Mouse (Mus musculus): ENCODE data around the gene Zfp830. TPM values are rescaled to one million over a fixed set of nuclear protein-coding genes. Genes with fewer than 3 reads are reported as not detected.

Zfp830 gene
- 10 to 100 TPM; 13.9 to 15.4 TPM for total RNA-seq (2021)

GRCm38 (mm10) chr11:82763742-82764437, at the start of gene Zfp830, which contains the start of gene Cct6b:
Gene Zfp830, plus strand, starts transcription at chr11:82764345.
Gene Cct6b, minus strand, starts transcription at chr11:82764321.
- peak; percentile 82 for DNase-seq (ENCODE audit: low spot score)
- intact Hi-C loops (cut with DNase I) = loop anchor here (2.0 kb wide), 1 partner anchor 15 kb away; no protein-coding TSS in a partner anchor

- no peak for DNase-seq (ENCODE audit: low spot score)
- intact Hi-C loops (cut with DNase I) = no loop called here
Measured at GRCm38 (mm10) chr11:82719294-82719693, 44.9 kb upstream of the Zfp830 start.

- no peak for DNase-seq (ENCODE audit: low spot score)
- intact Hi-C loops (cut with DNase I) = no loop called here
Measured at GRCm38 (mm10) chr11:82726862-82727261, 37.3 kb upstream of the Zfp830 start.

- DNase-seq (ENCODE audit: low spot score) = no peak
- intact Hi-C loops (cut with DNase I) = no loop called here
Measured at GRCm38 (mm10) chr11:82734227-82734626, 29.9 kb upstream of the Zfp830 start.

GRCm38 (mm10) chr11:82739006-82739405, 25.1 kb upstream of the Zfp830 start:
- intact Hi-C loops (cut with DNase I) = no loop called here
- no peak for DNase-seq (ENCODE audit: low spot score)

GRCm38 (mm10) chr11:82746138-82746537, 18.0 kb upstream of the Zfp830 start:
- intact Hi-C loops (cut with DNase I) = loop anchor here (1.0 kb wide), 1 partner anchor 144 kb away; the partner anchor contains the start of gene Rad51d
- no peak for DNase-seq (ENCODE audit: low spot score)

GRCm38 (mm10) chr11:82746857-82747366, 17.2 kb upstream of the Zfp830 start:
- DNase-seq (ENCODE audit: low spot score) = peak; percentile 4
- intact Hi-C loops (cut with DNase I) = loop anchor here (1.0 kb wide), 1 partner anchor 143 kb away; the partner anchor contains the start of gene Rad51d

- intact Hi-C loops (cut with DNase I) = no loop called here
- no peak for DNase-seq (ENCODE audit: low spot score)
Measured at GRCm38 (mm10) chr11:82752349-82753115, 11.6 kb upstream of the Zfp830 start.

GRCm38 (mm10) chr11:82755919-82756318, 8.2 kb upstream of the Zfp830 start:
- no peak for DNase-seq (ENCODE audit: low spot score)
- intact Hi-C loops (cut with DNase I) = no loop called here

- DNase-seq (ENCODE audit: low spot score) = no peak
- intact Hi-C loops (cut with DNase I) = no loop called here
Measured at GRCm38 (mm10) chr11:82762286-82762829, 1.8 kb upstream of the Zfp830 start.

GRCm38 (mm10) chr11:82763261-82763660, 884 bp upstream of the Zfp830 start:
- no peak for DNase-seq (ENCODE audit: low spot score)
- intact Hi-C loops (cut with DNase I) = no loop called here

- intact Hi-C loops (cut with DNase I) = loop anchor here (2.0 kb wide), 1 partner anchor 14 kb away; no protein-coding TSS in a partner anchor
- no peak for DNase-seq (ENCODE audit: low spot score)
Measured at GRCm38 (mm10) chr11:82764438-82764924, 336 bp downstream of the Zfp830 start.

- intact Hi-C loops (cut with DNase I) = loop anchor here (10.0 kb wide), 1 partner anchor 515 kb away; the partner anchor contains the start of gene Ap2b1
Measured at GRCm38 (mm10) chr11:82780134-82780533, 16.0 kb downstream of the Zfp830 start.

GRCm38 (mm10) chr11:82780983-82781903, 17.1 kb downstream of the Zfp830 start, which contains the start of gene Lig3:
Gene Lig3, plus strand, starts transcription at chr11:82781108.
- intact Hi-C loops (cut with DNase I) = loop anchor here (10.0 kb wide), 1 partner anchor 514 kb away; the partner anchor contains the start of gene Ap2b1

More at GRCm38 (mm10) chr11:82780134-82780533, 16.0 kb downstream of the Zfp830 start:
- no peak for DNase-seq (ENCODE audit: low spot score)

GRCm38 (mm10) chr11:82782197-82782596, 18.1 kb downstream of the Zfp830 start:
- intact Hi-C loops (cut with DNase I) = loop anchor here (10.0 kb wide), 1 partner anchor 513 kb away; the partner anchor contains the start of gene Ap2b1
- no peak for DNase-seq (ENCODE audit: low spot score)

More at GRCm38 (mm10) chr11:82780983-82781903, 17.1 kb downstream of the Zfp830 start, which contains the start of gene Lig3:
- peak; percentile 89 for DNase-seq (ENCODE audit: low spot score)

GRCm38 (mm10) chr11:82783453-82783852, 19.3 kb downstream of the Zfp830 start:
- intact Hi-C loops (cut with DNase I) = loop anchor here (10.0 kb wide), 1 partner anchor 511 kb away; the partner anchor contains the start of gene Ap2b1
- no peak for DNase-seq (ENCODE audit: low spot score)

GRCm38 (mm10) chr11:82806656-82807055, 42.5 kb downstream of the Zfp830 start:
- intact Hi-C loops (cut with DNase I) = no loop called here
- no peak for DNase-seq (ENCODE audit: low spot score)

GRCm38 (mm10) chr11:82807370-82807769, 43.2 kb downstream of the Zfp830 start:
- intact Hi-C loops (cut with DNase I) = no loop called here
- no peak for DNase-seq (ENCODE audit: low spot score)

- no peak for DNase-seq (ENCODE audit: low spot score)
Measured at GRCm38 (mm10) chr11:82808485-82808884, 44.3 kb downstream of the Zfp830 start.

More at GRCm38 (mm10) chr11:82808485-82808884, 44.3 kb downstream of the Zfp830 start:
- intact Hi-C loops (cut with DNase I) = no loop called here

Data from heart, postnatal 25 days (tissue).